Mouse (Mus musculus) retina, postnatal 7 days (tissue): ENCODE measurements around the gene Rab33b.

ENCODE experiments used
- DNase-seq: peaks from one replicate; pipeline ENCODE4 v3.0.0-alpha.2; 2012; ENCODE audit warnings: low read depth, low spot score

Rab33b gene

GRCm38 (mm10) chr3:51511983-51512382 is 28.3 kb downstream of the Rab33b start:
- no peak for DNase-seq

GRCm38 (mm10) chr3:51517467-51517866 is 33.7 kb downstream of the Rab33b start:
- DNase-seq: no peak

DNA sequence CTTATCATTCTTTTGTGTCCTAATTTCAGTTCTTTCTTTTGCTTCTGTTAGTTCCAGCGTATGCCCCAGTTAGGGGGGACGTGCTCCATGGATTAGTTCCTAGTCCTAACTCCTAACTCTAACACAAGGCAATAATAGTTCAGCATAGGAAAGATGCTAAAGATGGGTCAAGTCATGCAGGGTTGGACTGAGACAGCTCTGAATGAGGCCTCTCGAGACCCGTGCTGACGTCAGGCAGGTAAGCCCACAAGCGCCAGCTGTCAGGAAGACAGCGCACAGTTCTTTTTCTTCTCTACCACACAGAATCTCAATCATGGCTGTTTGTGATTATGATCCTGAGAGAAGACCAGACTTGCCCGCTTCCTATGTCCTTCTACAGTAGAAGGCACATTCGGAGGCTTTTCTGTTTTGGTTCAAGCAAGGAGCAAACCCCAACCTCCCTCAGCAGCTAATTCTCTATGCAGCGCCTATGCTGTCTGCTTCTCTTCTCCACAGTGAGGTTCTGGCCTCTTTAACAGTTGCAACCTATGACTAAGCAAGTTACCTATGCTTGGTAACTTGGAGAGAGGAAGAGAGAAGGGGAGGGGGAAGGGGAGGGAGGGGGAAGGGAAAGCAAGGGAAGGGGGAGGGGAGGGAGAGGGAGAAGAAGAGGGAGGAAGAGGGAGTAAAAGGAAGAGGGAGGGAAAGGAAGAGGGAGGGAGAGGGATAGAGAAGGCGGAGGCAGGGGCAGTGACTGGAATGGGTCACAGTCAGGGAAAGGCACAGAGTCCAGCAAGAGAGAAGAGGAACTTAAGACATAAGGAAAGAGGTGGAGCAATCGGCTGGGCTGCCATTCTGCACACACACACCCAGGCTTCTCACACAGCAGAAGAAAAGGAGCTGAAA is 34.4 kb downstream of the Rab33b start:
- no peak for DNase-seq

DNA sequence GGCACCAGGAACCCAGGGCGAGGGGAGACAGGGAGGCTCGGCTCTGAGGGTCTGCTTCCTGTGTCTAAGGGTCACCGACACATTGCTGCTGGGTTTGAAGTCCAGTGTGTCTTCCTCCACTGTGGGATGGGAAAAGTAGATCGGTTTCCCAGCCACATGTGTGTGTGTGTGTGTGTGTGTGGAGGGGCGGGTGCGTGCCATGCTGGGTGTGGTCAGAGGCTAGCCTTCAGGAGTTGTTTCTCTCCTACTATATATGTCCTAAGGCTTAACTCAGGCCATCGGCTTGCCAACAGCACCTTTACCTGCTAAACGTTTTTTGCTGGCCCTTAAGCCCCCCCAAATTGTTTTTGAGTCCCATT is 35.0 kb downstream of the Rab33b start:
- DNase-seq: no peak

GRCm38 (mm10) chr3:51521262-51521661 is 37.5 kb downstream of the Rab33b start:
- DNase-seq: no peak

- DNase-seq: no peak
Observed at GRCm38 (mm10) chr3:51525186-51525785, 41.6 kb downstream of the Rab33b start.

DNA sequence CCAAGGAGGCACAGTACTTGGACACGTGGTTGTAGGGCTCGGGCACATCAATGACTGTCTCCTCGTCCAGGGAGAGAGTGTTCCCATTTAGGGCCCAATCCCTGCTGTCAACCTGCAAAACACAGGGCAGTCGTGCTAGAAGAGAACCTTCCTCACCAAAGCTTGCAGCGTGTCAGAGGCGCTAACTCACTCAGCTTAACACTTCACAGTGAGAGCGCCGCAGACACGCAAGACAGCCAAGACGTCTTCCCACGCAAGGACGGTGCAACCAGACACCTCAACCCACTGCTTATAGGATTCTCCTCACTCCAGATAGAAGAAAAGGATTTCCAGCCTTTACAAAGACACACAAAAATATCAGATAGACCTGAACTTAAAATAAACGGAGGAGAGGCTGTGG is 43.2 kb downstream of the Rab33b start:
- DNase-seq: no peak

DNA sequence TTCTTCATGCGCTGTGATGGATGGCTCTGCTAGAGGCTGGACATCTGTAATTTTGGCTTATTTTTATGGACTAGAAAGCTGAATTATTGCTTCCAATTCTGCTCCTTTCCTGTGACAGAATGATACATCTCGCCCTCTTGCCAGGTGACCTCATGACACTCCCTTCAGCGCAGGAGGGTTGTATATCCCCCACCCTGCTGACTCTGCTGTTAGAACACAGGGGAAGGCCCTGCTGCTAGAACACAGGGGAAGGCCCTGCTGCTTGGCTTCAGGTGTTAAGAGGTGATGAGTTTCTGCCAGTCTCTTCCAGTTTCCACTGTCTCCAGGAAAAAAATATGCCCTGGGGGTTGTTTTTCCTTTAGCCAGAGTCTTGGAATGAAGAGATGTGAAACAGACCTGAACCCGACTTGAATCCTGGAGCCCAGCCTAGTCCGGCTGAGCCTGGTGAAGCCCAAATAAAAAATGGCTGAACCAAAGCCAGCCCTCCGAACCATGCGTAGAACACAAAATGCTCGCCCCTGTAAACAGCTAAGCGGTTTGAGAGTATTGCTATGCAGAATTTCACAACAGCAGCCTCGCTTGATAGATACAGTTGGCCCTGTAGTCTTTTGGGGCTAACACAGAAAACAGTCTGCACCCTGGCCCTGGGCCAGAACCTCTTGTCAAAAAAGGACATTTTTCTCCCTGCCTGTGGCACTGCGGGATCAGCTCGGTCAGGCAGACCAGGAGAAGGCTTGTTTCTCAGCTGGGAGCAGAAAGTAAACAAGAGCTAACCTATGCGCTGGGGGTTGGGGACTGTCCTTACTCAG is 48.0 kb downstream of the Rab33b start:
- no peak for DNase-seq

- DNase-seq: no peak
Observed at GRCm38 (mm10) chr3:51532282-51532620, 48.5 kb downstream of the Rab33b start.

DNA sequence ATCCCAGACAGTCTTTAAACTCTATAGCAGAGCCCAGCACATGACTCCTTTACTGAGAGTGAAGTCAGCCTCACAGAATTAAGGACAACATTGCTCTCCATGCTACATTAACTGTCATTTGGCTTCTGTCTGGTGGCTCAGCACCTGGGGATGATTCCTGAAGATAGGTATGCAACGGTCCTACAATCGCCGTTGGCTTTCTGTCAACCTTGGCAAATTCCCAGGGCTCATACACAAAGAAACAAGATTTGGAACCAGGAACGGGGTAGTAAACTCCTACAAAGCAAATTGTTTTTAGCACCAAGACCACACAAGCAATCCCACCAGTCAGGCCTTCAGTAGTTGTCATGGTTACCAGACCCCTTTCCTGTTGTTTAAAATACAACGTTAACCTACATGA is 49.9 kb downstream of the Rab33b start:
- no peak for DNase-seq

- no peak for DNase-seq
Observed at GRCm38 (mm10) chr3:51534013-51534412, 50.3 kb downstream of the Rab33b start.

DNA sequence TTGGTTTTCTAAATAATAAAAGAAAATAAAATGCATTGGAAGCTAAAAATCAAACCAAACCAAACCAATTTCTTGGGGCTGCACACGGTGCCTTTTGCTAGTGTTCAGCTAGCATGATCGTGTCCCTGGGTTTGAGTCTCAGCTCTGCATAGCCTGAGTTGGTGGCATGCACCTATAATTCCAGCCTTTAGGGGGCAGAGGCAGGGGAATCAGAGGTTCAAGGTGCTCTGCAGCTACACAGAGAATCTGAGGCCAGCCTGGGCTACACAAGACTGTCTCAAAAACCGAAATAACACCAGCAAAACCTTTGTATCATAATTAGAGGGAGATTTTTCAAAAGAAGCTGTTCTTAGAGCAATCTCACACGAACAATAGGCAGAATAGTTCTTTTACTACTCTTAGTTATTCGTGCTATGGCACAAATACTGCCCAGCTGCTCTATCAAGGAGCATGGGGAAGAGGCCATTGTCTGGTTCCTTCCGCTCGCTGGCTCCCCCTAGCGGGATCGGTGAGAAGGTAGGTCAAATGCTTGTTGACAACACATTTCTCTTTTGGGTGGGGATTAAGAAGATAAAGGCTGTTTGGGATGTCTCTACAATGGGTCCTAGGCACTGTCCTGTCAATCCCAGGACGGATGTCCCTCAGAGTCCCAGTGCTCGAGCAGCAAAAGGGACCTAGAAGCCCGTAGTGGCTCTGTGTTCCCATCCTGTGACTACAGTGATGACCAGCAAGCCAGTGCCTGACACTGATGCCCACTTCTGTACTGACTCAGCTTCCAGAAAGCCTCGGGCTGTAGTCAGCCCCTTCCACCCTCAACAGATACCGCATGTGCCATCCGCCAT is 56.1 kb downstream of the Rab33b start:
- peak; percentile 46 for DNase-seq

DNA sequence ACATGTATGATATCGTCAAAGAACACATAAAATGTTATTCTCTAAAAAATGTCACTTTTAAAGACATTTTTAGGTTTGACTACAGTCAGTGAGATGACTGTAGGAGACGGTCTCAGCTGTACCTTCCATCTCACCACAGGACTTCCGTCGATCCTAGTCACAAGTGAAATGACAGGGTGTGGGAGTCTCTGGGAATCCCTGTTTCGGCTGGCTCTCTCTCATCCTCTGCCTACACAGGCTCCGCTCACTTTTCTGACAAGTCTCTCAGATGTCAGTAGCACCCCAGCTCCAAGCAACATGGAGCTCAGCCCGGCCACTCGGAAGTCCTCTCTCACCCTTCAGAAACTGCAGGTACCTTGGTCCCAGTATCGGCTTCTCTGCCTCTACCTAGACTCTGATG is 56.9 kb downstream of the Rab33b start:
- no peak for DNase-seq

DNA sequence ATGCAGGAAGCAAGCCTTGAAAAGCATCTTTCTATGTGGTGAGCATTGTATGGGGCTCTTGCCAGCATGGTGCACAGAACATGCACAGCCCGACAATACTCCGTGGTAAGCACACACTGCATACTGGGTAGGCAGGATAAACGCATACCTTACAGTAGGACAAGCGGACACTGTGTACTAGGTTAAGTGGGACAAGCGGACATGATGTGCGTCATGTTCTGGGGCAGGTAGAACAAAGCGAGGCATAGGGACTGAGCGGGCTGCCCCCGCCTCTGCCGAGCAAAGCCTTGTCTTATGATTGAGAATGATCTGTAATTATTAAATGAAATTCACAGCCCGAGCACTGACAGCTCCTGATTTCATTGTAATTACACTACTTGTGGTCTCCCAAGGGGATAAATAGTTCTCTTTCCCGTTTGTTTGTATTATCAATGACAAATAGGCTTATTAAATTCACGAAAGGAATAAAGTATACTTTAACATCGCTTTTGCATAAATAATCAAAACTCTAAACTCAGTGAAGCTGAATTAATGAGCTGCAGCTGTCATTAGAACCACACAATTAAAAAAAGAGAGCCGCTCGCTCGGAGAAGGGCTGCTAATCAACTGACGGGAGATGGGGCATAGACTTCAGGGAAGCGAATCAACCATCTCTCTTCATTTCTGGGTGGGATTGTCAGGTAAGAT is 60.9 kb downstream of the Rab33b start:
- DNase-seq: peak; percentile 25
